Mouse (Mus musculus): ENCODE data around the gene Kcnj16. TPM values are rescaled to one million over a fixed set of nuclear protein-coding genes. Genes with fewer than 3 reads are reported as not detected.

Kcnj16 gene
- polyA plus RNA-seq, 1 experiment from 2014 or later = 117 TPM

- no peaks in the 10 kb centered on the region for H3K27me3 ChIP-seq
- no peak for ATAC-seq
- in situ Hi-C loops (cut with MboI; ENCODE audit: low pct_unique_long_range_greater_than_20kb) = loop anchor here (5.0 kb wide), 1 partner anchor 514 kb away; no protein-coding TSS in a partner anchor
- CTCF ChIA-PET = interaction anchor here (1.7 to 2.3 kb wide), 2 partner anchors 9 to 483 kb away, joined by 6 to 12 read pairs; partner anchors contain the start of gene Kcnj2
- TF ChIP-seq CTCF (IDR thresholded peaks at IDR 0.05) = no peak
- POLR2A ChIA-PET = no interaction called here
- no peak for DNase-seq (ENCODE audit: low read depth, low spot score)
Measured at GRCm38 (mm10) chr11:111056030-111056429, 88.2 kb downstream of the Kcnj16 start.

- DNase-seq (ENCODE audit: low read depth, low spot score) (no peak), ATAC-seq (no peak)
- CTCF ChIA-PET = no interaction called here
- no peaks in the 10 kb centered on the region for H3K27me3 ChIP-seq
- in situ Hi-C loops (cut with MboI; ENCODE audit: low pct_unique_long_range_greater_than_20kb) = loop anchor here (5.0 kb wide), 1 partner anchor 515 kb away; no protein-coding TSS in a partner anchor
- POLR2A ChIA-PET = no interaction called here
- no peak for TF ChIP-seq CTCF (IDR thresholded peaks at IDR 0.05)
Measured at GRCm38 (mm10) chr11:111057435-111057834, 89.6 kb downstream of the Kcnj16 start.

DNA sequence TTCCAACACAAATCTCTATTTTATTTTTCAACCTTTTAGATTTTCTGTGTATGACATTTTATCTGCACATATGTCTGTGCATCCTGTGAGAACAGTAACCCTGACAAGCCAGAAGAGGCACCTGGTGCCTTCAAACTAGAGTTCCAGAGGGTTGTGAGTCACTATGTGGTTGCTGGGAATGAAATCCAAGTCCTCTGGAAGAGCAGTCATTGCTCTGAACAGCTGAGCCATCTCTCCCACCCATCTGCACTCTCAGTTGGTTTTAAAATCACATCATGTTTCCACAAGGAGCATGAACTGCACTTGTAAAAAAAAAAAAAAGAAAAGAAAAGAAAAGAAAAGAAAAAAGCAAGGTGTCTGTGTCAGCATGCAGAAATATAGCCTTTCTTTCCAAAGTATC is 91.6 kb downstream of the Kcnj16 start:
- ChIA-PET POLR2A (no interaction called here), CTCF (no interaction called here)
- TF ChIP-seq CTCF (IDR thresholded peaks at IDR 0.05) = no peak
- DNase-seq (ENCODE audit: low read depth, low spot score) (no peak), ATAC-seq (no peak)
- no peaks in the 10 kb centered on the region for H3K27me3 ChIP-seq
- in situ Hi-C loops (cut with MboI; ENCODE audit: low pct_unique_long_range_greater_than_20kb) = loop anchor here (5.0 kb wide), 1 partner anchor 517 kb away; no protein-coding TSS in a partner anchor

DNA sequence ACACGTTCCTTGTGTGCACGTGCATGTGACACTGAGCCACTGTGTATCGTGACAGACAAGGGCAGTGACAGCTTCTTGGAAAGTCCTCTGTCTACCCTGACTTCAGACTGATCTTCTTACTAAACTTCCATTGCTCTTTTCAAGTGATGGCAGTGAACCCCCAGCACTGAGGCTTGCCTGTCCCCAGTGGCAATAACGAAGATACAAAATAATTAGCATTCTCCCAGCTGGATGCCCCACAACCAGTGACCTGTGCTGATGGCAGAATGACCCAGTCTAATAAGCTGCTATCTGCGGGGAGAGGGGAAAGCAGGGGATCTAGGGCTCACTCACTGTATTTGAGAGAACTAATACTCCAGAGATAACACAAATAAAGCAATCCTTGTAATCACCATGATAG is 92.4 kb downstream of the Kcnj16 start:
- POLR2A ChIA-PET = interaction anchor here (0.6 kb wide), 1 partner anchor 571 kb away, joined by 3 read pairs; no protein-coding TSS in a partner anchor
- DNase-seq (ENCODE audit: low read depth, low spot score) (no peak), ATAC-seq (no peak)
- TF ChIP-seq CTCF (IDR thresholded peaks at IDR 0.05) = no peak
- no peaks in the 10 kb centered on the region for H3K27me3 ChIP-seq
- in situ Hi-C loops (cut with MboI; ENCODE audit: low pct_unique_long_range_greater_than_20kb) = loop anchor here (10.0 kb wide), 1 partner anchor 695 kb away; no protein-coding TSS in a partner anchor
- CTCF ChIA-PET = no interaction called here

DNA sequence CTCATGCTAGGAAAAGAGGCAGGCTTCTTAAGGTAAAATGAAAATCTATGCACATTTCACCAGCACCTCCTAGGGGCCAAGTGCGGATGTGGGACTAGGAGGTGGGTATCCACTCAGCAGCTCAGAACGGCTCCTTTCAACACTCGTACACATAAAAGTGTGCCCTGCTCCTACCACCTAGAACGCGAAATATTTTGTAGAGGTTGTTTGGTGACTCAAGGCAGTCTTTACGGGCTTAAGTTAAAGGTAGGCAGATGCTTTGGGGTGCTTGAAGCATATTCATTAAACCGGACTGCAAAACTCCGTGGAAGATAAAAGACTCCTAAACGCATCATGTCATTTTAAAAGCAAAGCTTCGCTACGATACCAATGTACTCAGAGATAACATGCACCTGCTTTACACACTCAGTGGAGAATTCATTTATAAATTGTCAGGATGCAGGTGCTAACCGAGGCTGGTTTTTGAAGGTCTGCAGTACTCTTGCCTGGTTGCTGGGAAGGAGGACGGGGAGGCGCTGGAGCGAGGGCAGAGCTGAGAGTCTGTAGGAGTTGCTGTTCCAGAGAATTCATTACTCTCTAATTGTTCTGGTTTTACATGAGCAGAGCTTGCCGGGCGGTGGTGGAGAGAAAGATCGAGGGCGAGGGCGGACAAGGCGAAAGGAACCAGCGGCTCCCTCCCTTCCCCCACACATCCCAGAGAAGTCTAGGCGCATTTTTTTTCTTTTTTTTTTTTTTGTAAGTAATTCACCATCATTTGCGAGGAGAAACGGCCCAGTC is 97.1 kb downstream of the Kcnj16 start:
- ChIA-PET POLR2A (interaction anchor here (0.7 to 1.1 kb wide), 2 partner anchors 395 to 493 kb away, joined by 3 to 6 read pairs; no protein-coding TSS in a partner anchor), CTCF (interaction anchor here (0.7 to 2.8 kb wide), 17 partner anchors 9 to 580 kb away, joined by 3 to 15 read pairs (median 5); partner anchors contain the start of gene Kcnj16)
- H3K27me3 ChIP-seq = no peaks in the 10 kb centered on the region
- ATAC-seq (peak; percentile 50), DNase-seq (ENCODE audit: low read depth, low spot score) (no peak)
- in situ Hi-C loops (cut with MboI; ENCODE audit: low pct_unique_long_range_greater_than_20kb) = loop anchor here (5.0 to 10.0 kb wide), 2 partner anchors 382 to 700 kb away; no protein-coding TSS in a partner anchor
- TF ChIP-seq CTCF (IDR thresholded peaks at IDR 0.05) = peak; percentile 93

DNA sequence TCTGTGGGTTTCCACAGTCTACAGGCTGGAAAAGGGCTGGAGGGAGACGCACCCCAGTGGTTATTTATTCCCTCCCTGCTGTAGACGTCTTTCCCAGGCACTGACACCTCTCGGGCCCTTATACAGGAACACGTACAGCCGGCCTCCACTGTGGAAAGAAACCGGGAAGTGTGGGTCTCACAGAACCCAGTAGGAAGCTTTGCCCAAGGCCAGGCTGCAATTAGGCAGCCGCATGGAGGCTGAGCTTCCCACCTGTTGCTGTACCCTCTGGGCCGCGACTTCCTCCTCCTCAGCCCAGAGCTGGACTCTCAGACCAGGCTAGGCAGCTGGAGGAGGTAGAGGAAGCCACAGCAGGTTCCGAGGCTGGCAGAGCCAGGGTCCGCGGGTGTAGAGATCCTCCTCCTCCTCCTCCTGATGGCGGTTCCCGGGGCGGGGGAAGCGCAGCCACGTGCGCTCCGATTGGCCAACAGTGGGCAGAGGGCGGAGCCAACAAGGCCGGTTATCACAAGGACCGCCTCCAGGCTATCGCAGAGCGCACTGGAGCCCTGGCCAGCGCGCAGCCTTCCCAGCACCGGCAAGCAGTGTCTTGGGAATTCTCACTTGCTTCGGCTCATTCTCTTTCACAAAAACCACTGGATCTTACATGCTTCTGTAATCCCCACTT is 97.9 kb downstream of the Kcnj16 start, which contains the start of gene Kcnj2:
Gene Kcnj2 (plus strand): TSS at position 530 of the 664 bp plus-strand sequence.
- no peak for TF ChIP-seq CTCF (IDR thresholded peaks at IDR 0.05)
- peak; percentile 99 for ATAC-seq
- no peaks in the 10 kb centered on the region for H3K27me3 ChIP-seq
- POLR2A ChIA-PET = no interaction called here
- DNase-seq (ENCODE audit: low read depth, low spot score) = no peak
- CTCF ChIA-PET = interaction anchor here (0.7 to 2.8 kb wide), 8 partner anchors 8 to 581 kb away, joined by 3 to 15 read pairs (median 4); no protein-coding TSS in a partner anchor
- in situ Hi-C loops (cut with MboI; ENCODE audit: low pct_unique_long_range_greater_than_20kb) = loop anchor here (5.0 to 10.0 kb wide), 2 partner anchors 382 to 701 kb away; no protein-coding TSS in a partner anchor

DNA sequence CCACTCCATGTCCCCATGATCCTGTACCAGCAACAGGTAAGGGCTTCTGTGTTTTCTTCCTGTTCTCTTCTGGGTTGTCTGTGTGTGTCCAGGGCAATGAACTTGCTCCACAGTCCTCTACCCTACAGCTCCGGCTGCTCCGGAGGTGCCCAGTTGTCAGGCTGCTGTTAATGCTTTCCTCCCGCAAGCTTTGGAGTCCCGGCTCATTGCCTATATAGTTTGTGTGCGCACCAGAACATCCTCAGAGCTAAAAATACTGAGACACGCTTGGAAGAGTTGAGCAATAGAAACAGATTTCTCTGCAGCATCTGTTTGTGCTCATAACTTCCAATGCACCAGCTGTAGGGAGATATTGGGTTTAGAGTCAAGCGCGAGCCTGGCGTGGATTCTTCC is 98.5 kb downstream of the Kcnj16 start:
- CTCF ChIA-PET = interaction anchor here (2.1 to 2.8 kb wide), 3 partner anchors 11 to 528 kb away, joined by 10 to 15 read pairs (median 12); no protein-coding TSS in a partner anchor
- no peak for TF ChIP-seq CTCF (IDR thresholded peaks at IDR 0.05)
- DNase-seq (ENCODE audit: low read depth, low spot score) (no peak), ATAC-seq (peak; percentile 61)
- in situ Hi-C loops (cut with MboI; ENCODE audit: low pct_unique_long_range_greater_than_20kb) = loop anchor here (5.0 to 10.0 kb wide), 2 partner anchors 381 to 701 kb away; no protein-coding TSS in a partner anchor
- no peaks in the 10 kb centered on the region for H3K27me3 ChIP-seq
- POLR2A ChIA-PET = no interaction called here

GRCm38 (mm10) chr11:111067787-111068186 is 100.0 kb downstream of the Kcnj16 start:
- ATAC-seq (no peak), DNase-seq (ENCODE audit: low read depth, low spot score) (no peak)
- in situ Hi-C loops (cut with MboI; ENCODE audit: low pct_unique_long_range_greater_than_20kb) = loop anchor here (5.0 to 10.0 kb wide), 2 partner anchors 380 to 703 kb away; no protein-coding TSS in a partner anchor
- TF ChIP-seq CTCF (IDR thresholded peaks at IDR 0.05) = no peak
- ChIA-PET POLR2A (interaction anchor here (0.7 kb wide), 1 partner anchor 21 kb away, joined by 3 read pairs; no protein-coding TSS in a partner anchor), CTCF (no interaction called here)
- no peaks in the 10 kb centered on the region for H3K27me3 ChIP-seq

DNA sequence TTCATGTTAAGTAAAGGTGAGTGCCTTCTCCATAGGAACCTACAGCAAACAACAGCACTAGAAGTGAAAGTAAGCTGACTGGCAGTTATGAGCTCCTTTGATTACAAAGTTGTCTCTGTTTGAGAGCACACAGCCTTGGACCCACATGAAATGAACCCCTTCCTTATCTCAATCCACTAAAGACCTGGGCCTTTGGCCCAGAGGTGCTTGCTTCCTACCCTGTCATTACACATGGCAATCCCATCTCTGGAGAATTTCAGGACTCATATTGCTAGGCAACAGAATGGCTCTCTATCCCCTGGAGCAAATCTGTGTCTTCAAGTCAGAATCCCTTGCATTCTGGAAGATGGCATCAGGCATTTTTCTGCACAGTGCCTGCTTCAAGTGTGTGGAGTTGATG is 102.6 kb downstream of the Kcnj16 start:
- in situ Hi-C loops (cut with MboI; ENCODE audit: low pct_unique_long_range_greater_than_20kb) = no loop called here
- no peak for TF ChIP-seq CTCF (IDR thresholded peaks at IDR 0.05)
- CTCF ChIA-PET = interaction anchor here (1.6 kb wide), 1 partner anchor 10 kb away, joined by 5 read pairs; no protein-coding TSS in a partner anchor
- no peak for ATAC-seq
- POLR2A ChIA-PET = no interaction called here
- DNase-seq (ENCODE audit: low read depth, low spot score) = no peak
- no peaks in the 10 kb centered on the region for H3K27me3 ChIP-seq

DNA sequence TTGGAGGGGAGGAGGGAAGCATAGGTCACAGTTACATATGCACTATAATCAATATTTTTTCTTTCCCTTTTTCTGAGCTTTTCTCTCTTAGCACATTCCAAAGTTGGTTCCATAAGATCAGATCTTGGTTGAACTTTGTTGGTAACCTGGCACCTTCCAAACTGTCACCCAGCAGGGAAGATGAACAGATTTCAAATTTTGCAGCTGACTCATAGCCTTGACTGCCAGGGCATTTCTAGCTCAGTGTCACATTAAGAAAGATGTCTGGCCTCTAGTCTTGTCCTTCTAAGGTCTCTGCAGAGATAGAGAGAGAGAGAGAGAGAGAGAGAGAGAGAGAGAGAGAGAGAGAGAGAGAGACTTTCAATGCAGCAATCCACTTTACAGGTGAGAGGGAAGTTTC is 106.3 kb downstream of the Kcnj16 start:
- ChIA-PET POLR2A (interaction anchor here (0.6 to 0.7 kb wide), 2 partner anchors 9 to 315 kb away, joined by 3 read pairs; no protein-coding TSS in a partner anchor), CTCF (interaction anchor here (1.2 to 1.5 kb wide), 3 partner anchors 9 to 364 kb away, joined by 3 read pairs; no protein-coding TSS in a partner anchor)
- TF ChIP-seq CTCF (IDR thresholded peaks at IDR 0.05) = no peak
- ATAC-seq (no peak), DNase-seq (ENCODE audit: low read depth, low spot score) (no peak)
- in situ Hi-C loops (cut with MboI; ENCODE audit: low pct_unique_long_range_greater_than_20kb) = no loop called here
- H3K27me3 ChIP-seq = no peaks in the 10 kb centered on the region

Other genes with a start within 250 kb of the Kcnj16 start
- gene Kcnj2, start 98.1 kb downstream of the Kcnj16 start, polyA plus RNA-seq (2021) = 1.3 TPM